Mouse (Mus musculus): ENCODE results near the gene 1700037H04Rik.

1700037H04Rik gene

GRCm38 (mm10) chr2:131145121-131145520, 14.8 kb downstream of the 1700037H04Rik start:
- DNase-seq: no peak

GRCm38 (mm10) chr2:131143007-131143780, 16.7 kb downstream of the 1700037H04Rik start:
- no peak for DNase-seq

GRCm38 (mm10) chr2:131142592-131142991, 17.3 kb downstream of the 1700037H04Rik start:
- DNase-seq: peak; percentile 72

GRCm38 (mm10) chr2:131141336-131141986, 18.4 kb downstream of the 1700037H04Rik start:
- no peak for DNase-seq

- no peak for DNase-seq
These were observed 19.4 kb downstream of the 1700037H04Rik start for GRCm38 (mm10) chr2:131140533-131140905.

GRCm38 (mm10) chr2:131139886-131140532, 19.9 kb downstream of the 1700037H04Rik start:
- no peak for DNase-seq

- DNase-seq: no peak
These were observed 20.6 kb downstream of the 1700037H04Rik start for GRCm38 (mm10) chr2:131139287-131139686.

- DNase-seq: no peak
These were observed 21.1 kb downstream of the 1700037H04Rik start for GRCm38 (mm10) chr2:131138760-131139159.

GRCm38 (mm10) chr2:131138296-131138695, 21.6 kb downstream of the 1700037H04Rik start:
- no peak for DNase-seq

- no peak for DNase-seq
These were observed 24.3 kb downstream of the 1700037H04Rik start for GRCm38 (mm10) chr2:131135521-131136139.

GRCm38 (mm10) chr2:131134826-131135400, 25.0 kb downstream of the 1700037H04Rik start:
- DNase-seq: no peak

GRCm38 (mm10) chr2:131134381-131134780, 25.5 kb downstream of the 1700037H04Rik start:
- no peak for DNase-seq

- no peak for DNase-seq
These were observed 26.8 kb downstream of the 1700037H04Rik start, which contains the start of gene Gm11037 for GRCm38 (mm10) chr2:131132930-131133547. Gm11037 (plus strand) TSS chr2:131133497.

- DNase-seq: no peak
These were observed 27.6 kb downstream of the 1700037H04Rik start for GRCm38 (mm10) chr2:131132111-131132888.

GRCm38 (mm10) chr2:131130849-131131248, 29.0 kb downstream of the 1700037H04Rik start:
- DNase-seq: no peak

GRCm38 (mm10) chr2:131129836-131130235, 30.0 kb downstream of the 1700037H04Rik start:
- DNase-seq: no peak

- no peak for DNase-seq
These were observed 31.2 kb downstream of the 1700037H04Rik start for GRCm38 (mm10) chr2:131128636-131129157.

GRCm38 (mm10) chr2:131128211-131128610, 31.7 kb downstream of the 1700037H04Rik start:
- no peak for DNase-seq

GRCm38 (mm10) chr2:131127161-131127730, 32.6 kb downstream of the 1700037H04Rik start, which contains the start of gene Hspa12b:
Hspa12b (plus strand) TSS chr2:131127280.
- no peak for DNase-seq

- DNase-seq: no peak
These were observed 33.7 kb downstream of the 1700037H04Rik start for GRCm38 (mm10) chr2:131125964-131126815.
